Mouse (Mus musculus) heart, embryonic 13.5 days (tissue): Measurements from ENCODE around the gene Mitf. TPM values are rescaled to one million over a fixed set of nuclear protein-coding genes. Genes with fewer than 3 reads are reported as not detected.
A peak's percentile ranks its signal among the peaks of the same experiment; 100 is the strongest.

ENCODE experiments used
- ATAC-seq: fragments of 200-750 bp; cut with Nextera tagmentation; 2 replicates; pipeline ENCODE4 v1.8.0; 2017; ENCODE audit warnings: moderate TSS enrichment; ENCODE audit not compliant: insufficient number of reproducible peaks, low FRiP score, low TSS enrichment; ENCODE audit errors: extremely low read depth
- H3K27ac ChIP-seq: fragments of 300-500 bp; sonication (generic); replicated peaks from 2 replicates; pipeline ENCODE4 v1.5.1; 2015; ENCODE audit warnings: moderate library complexity, mild to moderate bottlenecking, inconsistent platforms
- H3K27me3 ChIP-seq: fragments of 300-500 bp; sonication (generic); replicated peaks from 2 replicates; pipeline ENCODE4 v1.6.1; 2015; ENCODE audit warnings: mild to moderate bottlenecking, inconsistent platforms
- H3K36me3 ChIP-seq: fragments of 300-500 bp; sonication (generic); 2 replicates; pipeline ENCODE4 v1.6.1; 2015; ENCODE audit warnings: mild to moderate bottlenecking, inconsistent platforms
- H3K4me1 ChIP-seq: fragments of 300-500 bp; sonication (generic); 2 replicates; pipeline ENCODE4 v1.6.1; 2015; ENCODE audit warnings: inconsistent platforms
- H3K4me2 ChIP-seq: fragments of 300-500 bp; sonication (generic); 2 replicates; pipeline ENCODE4 v1.6.1; 2015; ENCODE audit warnings: inconsistent platforms, mild to moderate bottlenecking, moderate library complexity
- H3K4me3 ChIP-seq: fragments of 300-500 bp; sonication (generic); 2 replicates; pipeline ENCODE4 v1.5.1; 2015; ENCODE audit warnings: moderate library complexity, mild to moderate bottlenecking, inconsistent platforms
- H3K9ac ChIP-seq: fragments of 300-500 bp; sonication (generic); 2 replicates; pipeline ENCODE4 v1.6.1; 2015; ENCODE audit warnings: inconsistent platforms, mild to moderate bottlenecking, moderate library complexity
- H3K9me3 ChIP-seq: fragments of 300-500 bp; sonication (generic); 2 replicates; pipeline ENCODE4 v1.6.1; 2016; ENCODE audit warnings: inconsistent platforms
- WGBS: fragments of 180-500 bp; shearing (Covaris S2); methylation state at CpG from one replicate; pipeline ENCODE4 v1.1.7; 2015; ENCODE audit warnings: mixed read lengths; 5-methylcytosine and 5-hydroxymethylcytosine counted together
- polyA plus RNA-seq: library from polyadenylated mRNA; unstranded; fragments of >200 nt; fragmentation: Nextera tagmentation; extraction: Ambion mirVana; gene quantifications from 2 replicates; pipeline ENCODE4 v1.2.1, GENCODE M21; 2015

The Mitf gene
- polyA plus RNA-seq, 1 experiment from 2014 or later, result 15.4 TPM

GRCm38 (mm10) chr6:97788361-97788974, 18.4 kb upstream of the Mitf start:
- no peak overlapping the region for H3K9ac ChIP-seq
- no peak overlapping the region for H3K27ac ChIP-seq
- no peaks in the 10 kb centered on the region for H3K36me3 ChIP-seq
- H3K27me3 ChIP-seq, result no peaks in the 10 kb centered on the region
- H3K4me1 ChIP-seq, result no peaks in the 10 kb centered on the region
- 69% methylated on average over 9 of the region's 9 CpGs for WGBS
- no peak overlapping the region for H3K4me2 ChIP-seq
- no peaks in the 10 kb centered on the region for H3K9me3 ChIP-seq
- no peak for ATAC-seq
- no peak overlapping the region for H3K4me3 ChIP-seq

- H3K4me3 ChIP-seq, result no peak overlapping the region
- H3K9ac ChIP-seq, result no peak overlapping the region
- WGBS, result 45% methylated on average over 7 of the region's 7 CpGs
- H3K4me2 ChIP-seq, result no peak overlapping the region
- no peaks in the 10 kb centered on the region for H3K9me3 ChIP-seq
- H3K27me3 ChIP-seq, result no peaks in the 10 kb centered on the region
- H3K36me3 ChIP-seq, result no peaks in the 10 kb centered on the region
- no peak overlapping the region for H3K27ac ChIP-seq
- no peaks in the 10 kb centered on the region for H3K4me1 ChIP-seq
- ATAC-seq, result no peak
Measured at GRCm38 (mm10) chr6:97789700-97790099, 17.2 kb upstream of the Mitf start.

- no peaks in the 10 kb centered on the region for H3K27me3 ChIP-seq
- no peak for ATAC-seq
- WGBS, result 61% methylated on average over 1 of the region's 1 CpGs
Measured at GRCm38 (mm10) chr6:97792104-97792503, 14.7 kb upstream of the Mitf start.

GRCm38 (mm10) chr6:97795175-97795574, 11.7 kb upstream of the Mitf start:
- WGBS, result 40% methylated on average over 2 of the region's 2 CpGs
- no peak overlapping the region for H3K4me2 ChIP-seq
- no peaks in the 10 kb centered on the region for H3K9me3 ChIP-seq
- no peak overlapping the region for H3K9ac ChIP-seq
- no peaks in the 10 kb centered on the region for H3K4me1 ChIP-seq
- ATAC-seq, result no peak
- H3K36me3 ChIP-seq, result no peaks in the 10 kb centered on the region
- H3K27me3 ChIP-seq, result no peaks in the 10 kb centered on the region
- no peak overlapping the region for H3K4me3 ChIP-seq
- no peak overlapping the region for H3K27ac ChIP-seq

More at GRCm38 (mm10) chr6:97792104-97792503, 14.7 kb upstream of the Mitf start:
- Histone ChIP-seq H3K27ac (no peak overlapping the region), H3K4me1 (no peaks in the 10 kb centered on the region), H3K4me2 (no peak overlapping the region), H3K9me3 (no peaks in the 10 kb centered on the region), H3K9ac (no peak overlapping the region), H3K4me3 (no peak overlapping the region), H3K36me3 (no peaks in the 10 kb centered on the region)

GRCm38 (mm10) chr6:97800615-97801014, 6.2 kb upstream of the Mitf start:
- Histone ChIP-seq H3K9ac (no peak overlapping the region), H3K4me1 (no peaks in the 10 kb centered on the region), H3K27me3 (no peaks in the 10 kb centered on the region), H3K36me3 (no peaks in the 10 kb centered on the region), H3K27ac (no peak overlapping the region), H3K4me2 (no peak overlapping the region), H3K4me3 (no peak overlapping the region), H3K9me3 (no peaks in the 10 kb centered on the region)
- WGBS, result 48% methylated on average over 2 of the region's 2 CpGs
- no peak for ATAC-seq

- Histone ChIP-seq H3K9ac (peak overlapping the region; percentile 89), H3K27ac (no peak overlapping the region), H3K4me3 (peak overlapping the region; percentile 76), H3K4me1 (peaks cover 27% of the 10 kb centered on the region), H3K36me3 (no peaks in the 10 kb centered on the region), H3K27me3 (no peaks in the 10 kb centered on the region), H3K9me3 (no peaks in the 10 kb centered on the region), H3K4me2 (peak overlapping the region; percentile 98)
- WGBS, result 45% methylated on average over 5 of the region's 5 CpGs
- ATAC-seq, result no peak
Measured at GRCm38 (mm10) chr6:97806051-97806450, 801 bp upstream of the Mitf start.

- no peak for ATAC-seq
- H3K4me3 ChIP-seq, result no peak overlapping the region
- peaks cover 40% of the 10 kb centered on the region for H3K4me1 ChIP-seq
- no peak overlapping the region for H3K9ac ChIP-seq
- H3K9me3 ChIP-seq, result no peaks in the 10 kb centered on the region
- H3K27ac ChIP-seq, result no peak overlapping the region
- WGBS, result 20% methylated on average over 4 of the region's 4 CpGs
- no peaks in the 10 kb centered on the region for H3K27me3 ChIP-seq
- no peak overlapping the region for H3K4me2 ChIP-seq
- no peaks in the 10 kb centered on the region for H3K36me3 ChIP-seq
Measured at GRCm38 (mm10) chr6:97814191-97814590, 7.3 kb downstream of the Mitf start.

- Histone ChIP-seq H3K4me2 (no peak overlapping the region), H3K9ac (no peak overlapping the region), H3K27me3 (no peaks in the 10 kb centered on the region), H3K4me1 (peaks cover 39% of the 10 kb centered on the region), H3K4me3 (no peak overlapping the region), H3K27ac (no peak overlapping the region), H3K9me3 (no peaks in the 10 kb centered on the region), H3K36me3 (no peaks in the 10 kb centered on the region)
- WGBS, result 25% methylated on average over 1 of the region's 1 CpGs
- ATAC-seq, result no peak
Measured at GRCm38 (mm10) chr6:97815723-97816122, 8.9 kb downstream of the Mitf start.

- no peak overlapping the region for H3K9ac ChIP-seq
Measured at GRCm38 (mm10) chr6:97816806-97817205, 10.0 kb downstream of the Mitf start.

GRCm38 (mm10) chr6:97818128-97818527, 11.3 kb downstream of the Mitf start:
- Histone ChIP-seq H3K27me3 (no peaks in the 10 kb centered on the region), H3K9me3 (no peaks in the 10 kb centered on the region), H3K4me2 (no peak overlapping the region), H3K4me1 (peaks cover 41% of the 10 kb centered on the region), H3K27ac (no peak overlapping the region), H3K36me3 (no peaks in the 10 kb centered on the region), H3K9ac (no peak overlapping the region), H3K4me3 (no peak overlapping the region)
- WGBS, result 47% methylated on average over 6 of the region's 6 CpGs
- ATAC-seq, result no peak

More at GRCm38 (mm10) chr6:97816806-97817205, 10.0 kb downstream of the Mitf start:
- ATAC-seq, result no peak
- Histone ChIP-seq H3K27ac (no peak overlapping the region), H3K36me3 (no peaks in the 10 kb centered on the region), H3K4me1 (peaks cover 41% of the 10 kb centered on the region), H3K4me3 (no peak overlapping the region), H3K27me3 (no peaks in the 10 kb centered on the region), H3K4me2 (no peak overlapping the region), H3K9me3 (no peaks in the 10 kb centered on the region)
- WGBS, result 84% methylated on average over 1 of the region's 1 CpGs

GRCm38 (mm10) chr6:97818948-97819347, 12.1 kb downstream of the Mitf start:
- no peak overlapping the region for H3K4me2 ChIP-seq
- H3K9me3 ChIP-seq, result no peaks in the 10 kb centered on the region
- no peak overlapping the region for H3K4me3 ChIP-seq
- H3K9ac ChIP-seq, result no peak overlapping the region
- no peak for ATAC-seq
- H3K27me3 ChIP-seq, result no peaks in the 10 kb centered on the region
- peaks cover 40% of the 10 kb centered on the region for H3K4me1 ChIP-seq
- 67% methylated on average over 5 of the region's 5 CpGs for WGBS
- H3K27ac ChIP-seq, result no peak overlapping the region
- no peaks in the 10 kb centered on the region for H3K36me3 ChIP-seq

- no peak overlapping the region for H3K27ac ChIP-seq
- peaks cover 24% of the 10 kb centered on the region for H3K4me1 ChIP-seq
- no peaks in the 10 kb centered on the region for H3K27me3 ChIP-seq
- H3K4me2 ChIP-seq, result no peak overlapping the region
- no peak overlapping the region for H3K9ac ChIP-seq
- WGBS, result 72% methylated on average over 8 of the region's 8 CpGs
- ATAC-seq, result no peak
- no peaks in the 10 kb centered on the region for H3K36me3 ChIP-seq
- no peak overlapping the region for H3K4me3 ChIP-seq
- no peaks in the 10 kb centered on the region for H3K9me3 ChIP-seq
Measured at GRCm38 (mm10) chr6:97820505-97820904, 13.7 kb downstream of the Mitf start.
